Mouse (Mus musculus): ENCODE measurements at regions not wholly inside any gene's neighbourhood (a gene's known extent, or its start where the extent isn't known, plus 50 kb on each side); places are given as distances from the start of the nearest gene placed in this dataset.
A peak's percentile ranks its signal among the peaks of the same experiment; 100 is the strongest.

GRCm38 (mm10) chr3:43155643-43156042 lies 1413.2 kb downstream of the D3Ertd751e start:
- no peak for DNase-seq (ENCODE audit: low read depth, low spot score)

- no peak for DNase-seq (ENCODE audit: low read depth, low spot score)
These were observed 1418.1 kb downstream of the D3Ertd751e start for GRCm38 (mm10) chr3:43160530-43160929.

- no peak for DNase-seq (ENCODE audit: low read depth, low spot score)
These were observed 1440.4 kb downstream of the D3Ertd751e start for GRCm38 (mm10) chr3:43182785-43183184.

- DNase-seq (ENCODE audit: low read depth, low spot score): no peak
These were observed 1457.5 kb downstream of the D3Ertd751e start for GRCm38 (mm10) chr3:43199891-43200290.

- DNase-seq (ENCODE audit: low read depth, low spot score): no peak
These were observed 1467.2 kb downstream of the D3Ertd751e start for GRCm38 (mm10) chr3:43209646-43210045.

- peak; percentile 2 for DNase-seq (ENCODE audit: low read depth, low spot score)
These were observed 1476.3 kb downstream of the D3Ertd751e start for GRCm38 (mm10) chr3:43218726-43219125.

- DNase-seq (ENCODE audit: low read depth, low spot score): no peak
These were observed 1504.2 kb downstream of the D3Ertd751e start for GRCm38 (mm10) chr3:43246639-43247038.

All from ZHBTc4 (cell line).